Mouse (Mus musculus) spleen, adult 18-20 months (tissue): ENCODE measurements around the gene Prpsap1.
"Not testable (repeated sequence)": the region's sequence is repeated elsewhere in the genome, so short reads cannot be mapped to it uniquely, and the experiment has no call there.

Source experiments
- DNase-seq, 2 experiments: peaks; one replicate each; pipeline ENCODE4 v3.0.0; 2022; ENCODE audit warnings: mixed read lengths in 2 of 2

Gene Prpsap1

DNA sequence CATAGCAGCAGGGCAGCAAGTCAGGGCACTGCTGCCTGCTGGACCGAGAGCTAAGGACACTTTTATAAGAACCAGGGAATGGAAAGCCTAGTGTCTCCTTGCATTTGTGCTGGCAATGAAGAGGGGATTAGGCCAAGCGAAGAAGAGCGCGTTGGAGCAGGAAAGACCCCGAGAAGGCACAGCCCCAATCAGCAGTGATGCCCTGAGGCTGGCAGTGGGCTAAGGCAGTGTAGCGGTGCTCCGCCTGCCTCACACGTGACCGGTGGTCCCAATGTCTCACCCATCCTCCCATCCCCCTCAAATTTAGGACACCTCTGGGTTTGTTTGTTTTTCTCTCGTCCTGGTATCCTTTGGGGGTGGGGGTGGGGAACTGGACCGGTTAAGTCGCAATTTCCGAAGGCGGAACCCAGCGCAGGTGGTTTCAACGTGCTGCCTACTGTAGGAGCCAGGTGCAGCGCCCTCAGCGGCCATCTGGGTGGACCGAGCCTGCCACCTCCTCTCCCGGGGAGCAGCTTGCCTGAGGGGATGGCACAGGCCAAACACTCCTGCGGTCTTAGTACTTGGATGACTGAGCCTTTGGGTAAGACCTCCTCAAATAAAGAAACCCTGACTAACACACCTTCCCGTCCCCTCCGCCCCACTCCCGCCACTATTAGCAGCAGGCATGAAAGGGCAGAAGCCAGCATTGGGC is 21.5 kb upstream of the Prpsap1 start:
- DNase-seq = no peak

DNA sequence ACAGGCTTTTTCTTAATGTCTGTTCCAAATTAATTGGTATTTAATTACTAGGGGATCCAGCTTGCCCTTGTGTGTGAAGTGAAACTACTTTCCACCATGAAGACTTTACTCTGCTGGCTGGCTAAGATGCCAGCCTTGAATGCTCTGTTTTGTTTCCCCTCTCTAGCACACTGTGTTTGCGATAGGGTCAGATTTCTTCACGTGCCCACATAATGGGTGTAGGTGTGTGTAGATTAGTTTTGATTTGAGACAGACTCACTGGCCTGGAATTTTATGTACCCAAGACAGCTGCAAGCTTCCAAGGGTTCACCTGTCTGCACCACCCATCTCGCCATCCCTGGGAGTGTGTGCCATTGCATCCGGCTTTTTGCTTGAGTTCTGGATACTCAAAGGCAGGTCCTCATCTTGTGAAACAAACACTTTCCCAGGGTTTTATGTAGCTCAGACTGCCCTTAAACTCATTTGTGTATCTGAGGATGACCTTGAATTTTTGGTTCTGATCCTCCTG is 19.6 kb upstream of the Prpsap1 start:
- DNase-seq = no peak

DNA sequence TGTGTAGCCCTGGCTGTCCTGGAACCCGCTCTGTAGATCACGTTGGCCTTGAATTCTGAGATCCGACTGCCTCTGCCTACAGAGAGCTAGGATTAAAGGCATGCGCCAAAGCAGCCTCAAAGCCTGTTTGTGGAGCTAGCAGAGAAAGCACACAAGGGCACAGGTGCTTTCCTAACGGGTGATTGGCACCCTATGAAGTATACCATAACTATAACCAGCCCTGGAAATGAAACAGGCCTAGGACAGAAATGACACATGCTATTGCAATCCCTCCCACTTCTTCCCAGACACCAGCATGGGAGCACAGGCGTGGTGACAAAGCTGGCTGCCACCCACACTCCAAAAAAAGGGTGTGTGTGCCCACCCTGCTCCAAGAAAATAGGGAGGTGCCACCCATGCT is 19.0 kb upstream of the Prpsap1 start:
- DNase-seq = no peak

DNA sequence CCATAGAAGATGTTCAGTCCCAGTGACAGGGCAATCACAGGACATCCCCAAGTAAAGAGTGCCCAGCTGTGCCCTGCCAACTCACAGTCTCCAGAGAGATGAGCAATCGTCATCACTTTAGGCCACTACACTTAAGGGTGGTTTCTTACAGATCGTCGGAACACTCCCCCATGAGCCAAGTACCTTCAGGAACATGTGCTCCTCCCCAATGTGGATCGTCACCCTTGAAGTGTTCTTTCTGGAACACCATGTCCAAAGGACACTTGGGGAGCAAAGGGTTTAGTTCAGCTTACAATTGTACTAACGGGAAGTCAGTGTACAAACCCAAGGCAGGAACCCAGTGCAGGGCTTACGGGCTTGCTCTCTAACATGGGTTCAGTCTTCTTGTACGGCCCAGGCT is 18.2 kb upstream of the Prpsap1 start:
- DNase-seq = no peak

DNA sequence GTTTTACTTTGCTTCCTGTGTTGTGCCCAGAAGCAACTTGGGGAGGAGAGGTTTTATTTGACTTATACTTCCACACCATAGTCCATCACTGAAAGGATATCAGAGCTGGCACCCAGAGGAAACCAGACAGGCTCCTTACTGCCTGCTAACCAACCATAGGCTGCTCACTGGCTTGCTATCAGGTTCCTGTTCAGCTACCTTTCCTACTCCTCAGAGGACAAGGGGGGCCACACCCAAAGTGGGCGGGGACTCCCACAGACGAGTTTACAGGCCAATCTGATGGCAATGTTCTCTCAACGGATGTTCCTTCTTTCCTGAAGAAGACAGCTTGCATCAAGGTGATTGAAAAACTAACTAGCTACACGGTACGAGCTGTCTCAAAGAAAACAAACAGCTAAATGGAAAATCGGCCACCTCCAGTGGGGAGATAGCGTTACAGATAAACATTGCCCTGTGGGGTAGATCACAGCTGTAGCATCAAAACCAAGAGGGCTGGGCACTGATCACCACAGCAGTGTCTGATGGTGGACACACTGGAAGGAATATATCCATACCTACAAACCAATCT is 17.4 kb upstream of the Prpsap1 start:
- no peak for DNase-seq

DNA sequence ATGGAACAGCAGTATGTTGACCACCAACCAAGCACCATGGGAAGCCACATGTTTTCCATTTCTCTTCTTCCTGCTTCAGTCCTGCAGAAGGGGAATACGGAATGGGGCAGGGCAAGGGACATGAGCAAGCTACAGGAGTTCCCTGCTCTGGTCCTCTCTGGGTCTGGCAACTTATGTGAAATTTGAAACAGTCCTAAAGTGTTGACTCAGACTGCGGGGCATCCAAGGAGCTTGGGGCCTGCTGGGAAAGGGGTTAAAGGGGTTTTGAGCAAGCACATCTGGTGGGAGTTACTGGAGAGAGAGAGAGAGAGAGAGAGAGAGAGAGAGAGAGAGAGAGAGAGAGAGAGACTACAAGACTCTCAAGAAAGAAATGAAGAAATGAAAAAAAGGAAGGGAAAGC is 14.7 kb upstream of the Prpsap1 start:
- DNase-seq = no peak

DNA sequence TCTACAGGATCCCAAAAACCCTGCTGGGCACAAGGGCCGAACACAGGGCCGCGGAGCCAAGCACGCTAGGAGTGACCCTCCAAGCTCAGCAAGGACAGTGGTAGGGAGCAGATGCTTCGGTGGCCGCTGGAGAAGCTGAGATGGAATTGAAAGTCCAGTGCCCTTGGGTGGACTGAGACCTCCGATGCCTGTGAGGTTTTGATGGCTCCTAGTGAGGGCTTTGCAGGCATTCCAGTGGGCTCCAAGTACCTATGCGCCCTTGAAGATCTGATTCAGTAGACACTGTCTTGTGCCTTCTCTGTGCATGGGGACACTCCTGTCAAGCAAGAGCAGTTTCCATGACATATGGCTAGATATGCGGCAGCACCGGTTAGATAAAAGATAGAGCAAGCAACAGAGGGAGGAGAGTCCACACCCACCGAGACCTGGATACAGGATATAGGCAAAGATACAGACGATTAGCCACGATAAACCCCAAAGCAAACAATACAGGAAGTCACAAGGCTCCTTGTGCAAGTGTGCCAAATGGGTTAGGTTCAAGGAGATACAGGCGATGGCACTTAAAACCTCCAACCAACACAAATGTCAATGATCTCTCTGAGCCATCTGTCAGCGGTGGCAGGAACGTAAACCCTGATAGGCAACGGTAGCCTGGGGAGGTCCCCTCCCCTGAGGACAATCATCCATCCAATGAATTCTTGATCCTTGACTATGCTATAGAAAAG is 12.3 kb upstream of the Prpsap1 start:
- DNase-seq = no peak

DNA sequence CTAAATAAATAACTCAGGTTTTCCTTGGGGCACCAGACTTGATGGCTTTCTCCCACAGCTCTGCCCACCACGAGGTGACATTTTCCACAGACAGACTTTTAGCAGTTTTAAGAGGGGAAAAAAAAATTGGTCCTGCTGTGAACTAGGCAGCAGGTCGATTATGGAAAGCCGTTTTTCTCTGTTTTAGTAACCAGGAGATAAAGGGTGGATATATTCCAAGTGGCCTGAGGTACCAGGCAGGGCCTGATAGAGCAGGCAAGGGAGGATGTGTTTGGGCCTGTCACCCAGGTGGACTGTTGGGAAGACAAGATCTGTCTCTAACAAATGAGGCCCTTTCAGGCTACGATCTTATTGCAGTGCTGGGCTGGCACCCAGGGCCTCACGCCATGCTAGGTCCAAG is 11.6 kb upstream of the Prpsap1 start:
- no peak for DNase-seq

DNA sequence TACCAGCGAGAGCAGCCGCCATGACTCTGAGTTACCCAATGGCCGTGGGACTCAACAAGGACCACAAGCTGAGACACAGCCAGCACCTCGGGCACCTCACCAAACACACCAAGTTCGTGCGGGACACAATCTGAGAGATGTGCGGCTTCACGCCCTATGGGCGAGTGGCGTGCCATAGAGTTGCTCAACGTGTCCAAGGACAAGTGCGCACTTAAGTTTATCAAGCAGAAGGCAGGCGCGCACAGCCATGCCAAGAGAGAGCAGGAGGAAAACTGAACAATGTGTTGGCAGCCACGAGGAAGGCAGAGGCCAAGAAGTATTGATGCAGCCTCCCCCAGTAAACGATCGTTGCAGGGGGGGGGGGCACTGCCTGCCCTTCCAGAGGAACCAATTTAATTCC is 10.5 kb upstream of the Prpsap1 start:
- DNase-seq = no peak

DNA sequence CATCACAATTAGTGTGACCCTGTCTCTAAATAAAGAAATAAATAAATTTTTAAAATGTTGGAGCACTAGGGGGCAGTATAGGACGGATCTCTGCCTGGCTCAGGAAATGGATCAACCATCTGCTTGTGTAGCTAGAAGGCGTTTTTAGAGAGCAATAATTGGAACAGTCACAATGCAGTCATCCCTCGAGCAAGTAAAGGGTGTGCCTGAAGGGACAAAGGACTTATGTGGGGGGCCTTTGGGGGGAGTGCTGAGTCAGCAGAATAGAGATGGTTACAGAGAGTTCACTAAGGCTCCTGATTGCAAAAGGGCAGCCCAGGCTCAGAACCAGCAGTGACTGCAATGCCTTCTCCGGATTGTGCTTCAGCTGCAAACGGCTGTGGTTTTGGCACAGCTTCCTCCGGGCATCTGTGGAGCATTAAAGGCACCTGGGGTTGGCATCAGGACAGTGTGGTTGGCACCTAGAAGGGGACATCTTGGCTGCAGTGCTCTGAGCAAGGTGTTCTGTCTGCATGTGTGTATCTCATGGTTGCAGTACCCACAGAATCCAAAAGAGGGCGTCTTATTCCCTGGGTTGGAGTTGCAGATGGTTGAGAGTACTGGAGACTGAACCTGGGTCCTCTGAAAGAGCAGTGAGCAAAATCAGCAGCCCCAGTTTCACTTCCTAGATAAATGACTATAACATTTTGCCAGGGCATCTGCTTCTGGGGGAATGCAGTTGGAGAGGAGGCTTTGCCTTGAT is 7.2 kb upstream of the Prpsap1 start:
- DNase-seq = no peak

DNA sequence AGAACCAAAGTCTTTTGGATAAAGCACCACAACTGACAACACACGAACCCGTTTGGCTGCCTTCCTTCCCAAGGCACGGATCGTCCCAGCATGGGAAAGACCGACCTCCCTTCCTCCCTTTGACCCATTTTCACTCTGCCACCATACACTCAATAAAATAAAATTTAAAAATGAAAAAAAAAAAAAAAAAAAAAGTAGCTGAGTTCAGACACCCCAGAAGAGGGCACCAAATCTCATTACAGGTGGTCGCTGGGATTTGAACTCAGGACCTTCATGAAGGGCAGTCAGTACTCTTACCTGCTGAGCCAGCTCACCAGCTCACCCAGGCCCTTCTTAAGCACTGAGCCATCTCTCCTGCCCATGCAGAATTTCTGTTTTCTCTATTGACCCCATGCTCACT is 5.0 kb upstream of the Prpsap1 start:
- no peak for DNase-seq

DNA sequence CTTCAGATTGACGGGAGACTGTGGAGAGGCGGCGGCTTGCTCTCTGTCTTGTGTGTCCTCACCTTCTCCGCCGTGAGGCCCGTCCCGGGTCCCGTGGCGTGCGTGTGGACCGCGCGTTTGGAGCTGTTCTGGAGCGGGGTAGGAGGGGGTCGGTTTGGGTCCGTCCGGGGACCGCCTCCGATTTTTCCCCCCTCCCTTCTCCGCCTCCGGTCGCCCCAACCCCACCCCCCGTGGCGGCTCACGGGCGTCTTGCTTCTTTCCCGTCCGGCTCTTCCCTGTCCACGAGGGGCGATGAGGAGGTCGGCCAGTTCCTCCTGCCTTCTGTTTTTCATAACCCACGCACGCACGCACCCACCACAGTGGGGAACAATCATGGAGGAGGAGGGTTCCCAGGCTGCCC is 4.6 kb upstream of the Prpsap1 start:
- no peak for DNase-seq

DNA sequence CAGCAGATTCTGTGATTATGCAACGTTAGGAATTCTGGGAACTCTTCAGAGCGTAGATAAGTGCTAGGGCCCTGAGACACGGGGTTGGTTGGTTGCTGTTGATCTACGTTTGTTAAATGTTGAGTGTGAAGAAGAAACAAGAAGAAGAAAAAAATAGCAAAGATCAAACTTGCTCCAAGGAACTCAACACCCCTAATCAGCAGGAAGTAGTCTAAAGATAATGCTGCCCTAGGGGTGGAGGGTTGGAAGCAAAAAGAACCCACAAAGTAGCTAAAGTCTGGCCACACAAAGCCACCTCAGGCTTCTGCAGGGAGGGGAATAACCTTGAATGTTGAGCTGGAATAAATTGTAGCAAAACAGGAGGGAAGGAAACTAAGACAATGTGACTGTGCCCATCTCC is 3.3 kb upstream of the Prpsap1 start:
- no peak for DNase-seq

DNA sequence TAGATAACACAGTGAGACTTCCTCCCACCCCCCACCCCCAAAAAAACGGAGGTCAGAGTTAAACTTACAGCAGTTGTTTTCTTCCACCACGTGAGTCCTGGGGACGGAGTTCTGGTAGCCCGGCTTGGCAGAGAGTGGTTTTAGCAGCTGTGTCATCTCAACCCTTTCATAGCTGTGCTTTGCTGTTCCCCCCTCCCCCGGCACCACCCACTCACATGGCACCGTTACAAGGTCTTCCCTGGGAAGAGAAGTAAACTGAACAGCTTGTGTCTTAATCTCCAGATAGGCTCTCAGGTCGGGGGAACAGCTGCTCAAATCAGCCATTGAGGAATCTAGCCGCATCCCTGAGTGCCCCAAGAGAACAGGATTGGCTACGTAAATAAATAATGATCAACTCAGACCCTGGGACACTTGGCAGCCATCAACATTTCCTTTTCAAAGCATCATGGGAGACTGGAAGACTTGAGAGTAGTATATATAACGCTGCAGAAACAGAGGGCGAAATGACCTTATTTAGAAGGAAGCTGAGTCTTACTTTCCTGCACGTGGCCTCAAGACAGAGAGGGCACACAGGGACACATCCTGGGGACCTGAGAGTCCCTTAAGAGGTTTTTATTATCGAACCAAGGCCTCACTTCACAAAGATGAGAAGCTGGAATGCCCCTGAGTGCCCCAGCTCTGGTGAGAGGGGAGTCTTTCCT is 622 bp upstream of the Prpsap1 start:
- no peak for DNase-seq

DNA sequence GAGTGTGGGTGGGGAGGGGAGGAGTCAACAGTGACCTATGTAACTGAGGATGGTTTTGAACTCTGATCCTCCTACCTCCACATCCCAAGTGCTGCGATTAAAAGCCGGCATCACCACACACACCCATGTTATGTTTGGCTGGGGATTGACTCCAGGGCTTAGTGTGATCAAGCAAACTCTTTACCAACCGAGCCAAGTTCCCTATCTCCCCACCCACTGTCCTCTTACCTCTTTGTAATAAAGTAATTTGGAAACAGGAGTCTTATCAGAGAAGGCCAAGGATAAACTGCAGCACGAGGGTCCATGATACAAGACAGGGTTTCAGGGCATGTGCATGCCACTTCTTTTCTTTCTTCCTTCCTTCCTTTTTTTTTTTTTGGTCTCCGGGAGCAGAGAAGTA is 811 bp downstream of the Prpsap1 start:
- no peak for DNase-seq

DNA sequence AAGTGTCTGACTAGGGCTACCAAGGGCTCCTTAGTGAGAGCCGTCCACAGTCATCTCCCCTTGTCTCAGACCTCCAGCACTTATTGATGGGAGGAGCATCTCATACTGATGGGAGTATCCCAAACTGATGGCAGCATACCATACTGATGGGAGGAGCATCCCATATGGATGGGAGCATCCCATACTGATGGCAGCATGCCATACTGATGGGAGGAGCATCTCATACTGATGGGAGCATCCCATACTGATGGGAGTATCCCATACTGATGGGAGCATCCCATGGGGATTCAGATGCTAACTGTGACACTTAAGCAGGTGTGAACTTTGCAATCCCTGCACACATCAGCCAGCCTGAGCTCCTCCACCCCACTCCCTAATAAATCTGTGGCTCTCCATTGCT is 1.5 kb downstream of the Prpsap1 start:
- DNase-seq = not testable (repeated sequence)

DNA sequence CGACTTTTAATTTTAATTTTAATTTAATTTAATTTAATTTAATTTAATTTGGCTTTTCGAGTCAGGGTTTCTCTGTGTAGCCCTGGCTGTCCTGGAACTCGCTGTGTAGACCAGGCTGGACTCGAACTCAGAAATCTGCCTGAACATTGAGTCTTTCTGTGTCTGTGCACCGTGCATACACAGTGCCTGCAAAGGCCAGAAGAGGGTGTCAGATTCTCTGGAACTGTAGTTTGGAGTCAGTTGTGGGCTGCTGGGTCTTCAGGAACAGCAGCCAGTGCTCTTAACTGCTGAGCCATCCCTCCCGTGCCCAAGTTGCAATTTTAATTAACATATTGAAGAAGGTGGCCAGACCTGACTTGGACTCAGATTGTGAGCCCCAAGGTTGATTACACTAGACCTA is 2.7 kb downstream of the Prpsap1 start:
- no peak for DNase-seq

DNA sequence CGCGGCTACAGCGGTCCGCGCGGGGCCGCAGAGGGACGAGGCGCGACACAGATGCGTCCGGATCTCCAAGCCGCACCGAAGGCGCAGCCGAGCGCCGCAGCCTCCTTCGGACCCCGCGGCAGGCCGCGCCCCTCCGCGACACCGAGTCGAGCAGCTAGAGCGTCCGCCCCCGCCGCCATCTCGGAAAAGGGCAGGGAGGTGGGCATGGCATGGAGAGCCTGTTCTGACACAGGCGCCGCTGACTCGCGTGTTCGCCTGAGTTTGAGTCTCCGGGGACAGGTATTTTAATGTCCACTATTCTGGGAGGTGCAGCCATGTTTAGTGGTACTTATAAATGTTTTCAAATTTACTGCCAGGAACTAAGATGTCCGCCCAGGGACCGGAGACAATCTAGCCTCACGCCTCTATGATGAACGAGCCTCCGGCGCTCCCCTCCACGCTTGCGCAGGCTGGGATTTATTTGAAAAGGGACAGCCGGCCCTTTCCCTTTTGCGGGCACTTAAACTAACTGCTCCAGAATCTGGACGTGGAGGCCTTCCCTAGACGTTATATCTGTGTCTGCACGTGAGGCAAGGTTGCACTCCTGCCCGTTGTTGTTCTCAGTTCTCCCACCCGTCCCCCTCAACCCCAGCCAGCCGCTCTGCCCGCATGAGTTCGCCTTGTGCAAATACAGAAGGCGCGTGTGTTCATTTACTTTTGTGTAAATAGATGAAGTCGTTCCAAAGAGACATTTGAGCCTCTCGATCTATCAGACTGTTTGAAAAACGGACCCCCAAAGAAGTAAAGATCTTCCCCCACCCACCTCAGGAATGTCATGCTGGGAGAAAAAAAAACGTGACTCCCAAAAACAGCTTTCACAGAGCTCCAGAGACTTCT is 3.5 kb downstream of the Prpsap1 start:
- DNase-seq = peak; percentile 74 to 89

DNA sequence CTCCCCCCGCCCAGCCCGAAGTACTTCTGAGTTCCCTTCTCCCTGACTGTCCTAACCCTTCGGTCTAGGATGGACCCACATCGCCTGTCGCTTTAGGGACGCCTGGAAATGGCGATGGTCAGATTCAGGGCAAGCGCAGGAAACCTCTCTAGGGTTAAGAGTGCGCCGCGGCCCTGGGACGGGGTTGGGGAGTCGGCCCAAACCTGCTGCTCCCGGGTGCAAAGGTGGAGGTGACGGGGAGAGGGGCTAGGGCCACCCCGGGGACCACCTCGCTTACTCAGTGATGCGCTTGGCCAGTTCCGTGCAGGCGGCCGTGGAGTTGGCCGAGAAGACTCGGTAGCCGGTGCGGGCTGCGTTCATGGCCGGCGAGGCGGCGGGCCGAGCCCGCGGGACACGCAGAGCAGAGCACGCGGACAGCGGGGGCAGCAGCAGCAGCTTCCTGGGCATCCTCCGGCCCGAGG is 4.2 kb downstream of the Prpsap1 start:
- no peak for DNase-seq

DNA sequence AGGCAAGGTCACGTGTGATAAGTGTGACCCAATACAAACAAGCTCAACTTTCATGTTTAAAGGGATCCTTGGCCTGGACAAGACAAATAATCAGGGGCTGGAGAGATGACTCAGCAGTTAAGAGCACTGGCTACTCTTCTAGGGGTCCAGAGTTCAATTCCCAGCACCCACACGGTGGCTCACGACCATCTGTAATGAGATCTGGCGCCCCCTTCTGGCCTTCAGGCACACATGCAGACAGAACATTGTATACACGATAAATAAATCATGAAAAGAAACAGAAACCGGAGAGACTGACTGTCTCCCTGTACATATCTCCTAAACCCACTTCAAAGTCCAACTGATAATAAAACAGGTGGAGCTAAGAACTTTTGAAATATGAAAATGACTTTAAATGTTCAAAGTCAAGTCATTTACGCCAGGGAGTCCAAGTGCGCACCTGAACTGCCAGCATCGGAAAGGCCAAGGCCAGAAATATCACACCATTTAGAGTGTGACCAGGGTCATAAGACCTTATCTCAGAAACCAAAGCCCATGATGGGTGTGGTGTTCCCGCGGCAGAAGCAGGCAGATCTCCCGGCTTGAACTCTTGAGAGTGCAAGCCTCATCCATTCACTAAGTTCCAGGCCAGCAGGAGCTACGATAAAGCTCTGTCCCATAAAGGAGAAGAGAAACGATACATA is 5.2 kb downstream of the Prpsap1 start:
- DNase-seq = no peak

DNA sequence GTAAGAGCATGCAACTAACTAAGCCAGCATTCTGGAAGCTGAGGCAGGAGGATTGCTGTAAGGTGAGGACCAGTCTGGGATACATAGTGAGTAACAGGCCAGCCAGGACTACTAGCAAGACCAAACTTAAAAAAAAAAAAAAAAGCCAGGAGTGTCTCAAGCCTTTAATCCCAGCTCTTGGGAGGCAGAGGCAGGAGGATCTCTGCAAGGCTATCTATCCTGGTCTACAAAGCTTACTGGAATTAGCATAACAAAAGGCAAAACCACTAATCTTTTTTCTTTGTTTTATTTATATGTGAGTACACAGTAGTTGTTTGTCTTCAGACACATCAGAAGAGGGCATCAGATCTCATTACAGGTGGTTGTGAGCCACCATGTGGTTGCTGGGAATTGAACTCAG is 5.8 kb downstream of the Prpsap1 start:
- no peak for DNase-seq
